Mouse (Mus musculus) intestine, embryonic 14.5 days (tissue): ENCODE data around the gene Gatad1. TPM values are rescaled to one million over a fixed set of nuclear protein-coding genes. Genes with fewer than 3 reads are reported as not detected.
A peak's percentile ranks its signal among the peaks of the same experiment; 100 is the strongest.

Experiments used
- ATAC-seq: fragments of 200-750 bp; cut with Nextera tagmentation; replicated peaks from 2 replicates; pipeline ENCODE4 v1.8.0; 2017; ENCODE audit warnings: low read depth, moderate number of reproducible peaks, moderate TSS enrichment, moderate library complexity; ENCODE audit not compliant: low FRiP score, low TSS enrichment
- DNase-seq: peaks from one replicate; pipeline ENCODE4 v3.0.0-alpha.2; 2018; ENCODE audit warnings: low spot score
- H3K27ac ChIP-seq: fragments of 300-500 bp; sonication (generic); 2 replicates; pipeline ENCODE4 v1.5.1; 2014; ENCODE audit warnings: low read depth, mild to moderate bottlenecking, control low read depth
- H3K27me3 ChIP-seq: fragments of 300-500 bp; sonication (generic); replicated peaks from 2 replicates; pipeline ENCODE4 v1.6.1; 2014; ENCODE audit warnings: low read length, control low read depth; ENCODE audit not compliant: control insufficient read depth, insufficient read depth
- H3K36me3 ChIP-seq: fragments of 300-500 bp; sonication (generic); 2 replicates; pipeline ENCODE4 v1.6.1; 2014; ENCODE audit warnings: low read length, control low read depth; ENCODE audit not compliant: control insufficient read depth, insufficient read depth
- H3K4me1 ChIP-seq: fragments of 300-500 bp; sonication (generic); replicated peaks from 2 replicates; pipeline ENCODE4 v1.6.1; 2014; ENCODE audit warnings: low read length, control low read depth, mixed read lengths; ENCODE audit not compliant: control insufficient read depth, insufficient read depth
- H3K4me2 ChIP-seq: fragments of 300-500 bp; sonication (generic); 2 replicates; pipeline ENCODE4 v1.6.1; 2014; ENCODE audit warnings: low read length
- H3K4me3 ChIP-seq: fragments of 300-500 bp; sonication (generic); 2 replicates; pipeline ENCODE4 v1.5.1; 2014; ENCODE audit warnings: low read depth, low read length, control low read depth, mixed read lengths
- H3K9ac ChIP-seq: fragments of 300-500 bp; sonication (generic); 2 replicates; pipeline ENCODE4 v1.6.1; 2014; ENCODE audit warnings: mild to moderate bottlenecking, low read length
- H3K9me3 ChIP-seq: fragments of 300-500 bp; sonication (generic); 2 replicates; pipeline ENCODE4 v1.6.1; 2016; ENCODE audit warnings: low read length, control low read depth; ENCODE audit not compliant: control insufficient read depth
- WGBS: fragments of 180-500 bp; shearing (Covaris S2); extraction: QIAGEN DNeasy Blood & Tissue Kit; methylation state at CpG from one replicate; pipeline ENCODE4 v1.1.7; 2014; 5-methylcytosine and 5-hydroxymethylcytosine counted together
- microRNA-seq: library from miRNA; unstranded; fragments of <30 nt; microRNA quantifications from one replicate; pipeline ENCODE4, GENCODE M21; 2016
- polyA plus RNA-seq: library from polyadenylated mRNA; unstranded; fragments of >200 nt; fragmentation: Nextera tagmentation; extraction: Ambion mirVana; gene quantifications from 2 replicates; pipeline ENCODE4 v1.2.1, GENCODE M21; 2014

Gatad1 gene
- polyA plus RNA-seq, 1 experiment from 2014 or later: 71.2 TPM

- no peaks in the 10 kb centered on the region for H3K9me3 ChIP-seq
- no peak for ATAC-seq
- H3K4me2 ChIP-seq: peak overlapping the region; percentile 85
- H3K4me1 ChIP-seq: peaks cover 16% of the 10 kb centered on the region
- peak overlapping the region; percentile 73 for H3K4me3 ChIP-seq
- no peak overlapping the region for H3K27ac ChIP-seq
- peaks cover 7% of the 10 kb centered on the region; the same call in 1 of the 2 replicates for H3K36me3 ChIP-seq
- peak overlapping the region; percentile 69; the same call in 1 of the 2 replicates for H3K9ac ChIP-seq
- DNase-seq: no peak
- H3K27me3 ChIP-seq: no peaks in the 10 kb centered on the region
These were observed 59.8 kb downstream of the Gatad1 start for GRCm38 (mm10) chr5:3597171-3597570.

GRCm38 (mm10) chr5:3596399-3596766 lies 60.6 kb downstream of the Gatad1 start, which contains the start of gene Rbm48:
Gene Rbm48 (minus strand): TSS chr5:3596585.
- ATAC-seq (peak; percentile 85), DNase-seq (no peak)
- Histone ChIP-seq H3K27me3 (no peaks in the 10 kb centered on the region), H3K4me1 (peaks cover 16% of the 10 kb centered on the region), H3K4me3 (peak within 1 kb of the TSS; percentile 73), H3K9me3 (no peaks in the 10 kb centered on the region), H3K27ac (peak within 1 kb of the TSS; percentile 47; the same call in 1 of the 2 replicates), H3K9ac (peak within 1 kb of the TSS; percentile 69), H3K4me2 (peak within 1 kb of the TSS; percentile 85), H3K36me3 (peaks cover 13% of the 10 kb centered on the region)
- WGBS: under 1% methylated on average over 31 of the region's 31 CpGs

- DNase-seq (peak; percentile 94), ATAC-seq (peak; percentile 98)
- Histone ChIP-seq H3K4me1 (peaks cover 16% of the 10 kb centered on the region), H3K9me3 (no peaks in the 10 kb centered on the region), H3K27me3 (no peaks in the 10 kb centered on the region), H3K36me3 (peaks cover 18% of the 10 kb centered on the region), H3K4me2 (peak within 1 kb of the TSS; percentile 85), H3K27ac (peak within 1 kb of the TSS; percentile 47; the same call in 1 of the 2 replicates), H3K9ac (peak within 1 kb of the TSS; percentile 69), H3K4me3 (peak within 1 kb of the TSS; percentile 73)
- under 1% methylated on average over 50 of the region's 50 CpGs for WGBS
These were observed 61.1 kb downstream of the Gatad1 start, which contains the start of gene Pex1 for GRCm38 (mm10) chr5:3595693-3596398. Gene Pex1 (plus strand): TSS chr5:3596066.

Small RNA genes within 50 kb of the gene (microRNA-seq; reads per million reads assigned to microRNA genes)
- not detected for gene Gm22926
- gene Gm26238: not detected

Other genes starting within 250 kb of the Gatad1 start
- 31.2 and 36.7 TPM in 2 replicates for gene Fam133b, start 113.4 kb downstream of the Gatad1 start, polyA plus RNA-seq
- gene 1700109H08Rik, start 85.6 kb downstream of the Gatad1 start, polyA plus RNA-seq: 3.5 and 4.4 TPM in 2 replicates
- gene Pex1, start 61.1 kb downstream of the Gatad1 start, polyA plus RNA-seq: 16.0 and 17.0 TPM in 2 replicates
- gene Rbm48, start 60.6 kb downstream of the Gatad1 start, polyA plus RNA-seq: 14.0 and 14.1 TPM in 2 replicates
- gene Tmbim7, start 6.0 kb downstream of the Gatad1 start, polyA plus RNA-seq: not detected in 2 replicates
- gene Ankib1, start 145.7 kb upstream of the Gatad1 start, polyA plus RNA-seq: 11.4 and 12.4 TPM in 2 replicates
- 37.9 and 48.1 TPM in 2 replicates for gene Krit1, start 146.0 kb upstream of the Gatad1 start, polyA plus RNA-seq
- not detected in 2 replicates for gene Lrrd1, start 188.0 kb upstream of the Gatad1 start, polyA plus RNA-seq
- 7.8 and 8.6 TPM in 2 replicates for gene Mterf1a, start 236.7 kb upstream of the Gatad1 start, polyA plus RNA-seq